Mouse (Mus musculus): Measurements from ENCODE around the gene Pank1.

The Pank1 gene

GRCm38 (mm10) chr19:34878603-34879541, at the start of gene Pank1:
TSS of gene Pank1 (minus strand) at chr19:34879455.
- DNase-seq, result peak; percentile 81

- no peak for DNase-seq
Measured at GRCm38 (mm10) chr19:34922603-34922963, 43.3 kb upstream of the Pank1 start.

DNA sequence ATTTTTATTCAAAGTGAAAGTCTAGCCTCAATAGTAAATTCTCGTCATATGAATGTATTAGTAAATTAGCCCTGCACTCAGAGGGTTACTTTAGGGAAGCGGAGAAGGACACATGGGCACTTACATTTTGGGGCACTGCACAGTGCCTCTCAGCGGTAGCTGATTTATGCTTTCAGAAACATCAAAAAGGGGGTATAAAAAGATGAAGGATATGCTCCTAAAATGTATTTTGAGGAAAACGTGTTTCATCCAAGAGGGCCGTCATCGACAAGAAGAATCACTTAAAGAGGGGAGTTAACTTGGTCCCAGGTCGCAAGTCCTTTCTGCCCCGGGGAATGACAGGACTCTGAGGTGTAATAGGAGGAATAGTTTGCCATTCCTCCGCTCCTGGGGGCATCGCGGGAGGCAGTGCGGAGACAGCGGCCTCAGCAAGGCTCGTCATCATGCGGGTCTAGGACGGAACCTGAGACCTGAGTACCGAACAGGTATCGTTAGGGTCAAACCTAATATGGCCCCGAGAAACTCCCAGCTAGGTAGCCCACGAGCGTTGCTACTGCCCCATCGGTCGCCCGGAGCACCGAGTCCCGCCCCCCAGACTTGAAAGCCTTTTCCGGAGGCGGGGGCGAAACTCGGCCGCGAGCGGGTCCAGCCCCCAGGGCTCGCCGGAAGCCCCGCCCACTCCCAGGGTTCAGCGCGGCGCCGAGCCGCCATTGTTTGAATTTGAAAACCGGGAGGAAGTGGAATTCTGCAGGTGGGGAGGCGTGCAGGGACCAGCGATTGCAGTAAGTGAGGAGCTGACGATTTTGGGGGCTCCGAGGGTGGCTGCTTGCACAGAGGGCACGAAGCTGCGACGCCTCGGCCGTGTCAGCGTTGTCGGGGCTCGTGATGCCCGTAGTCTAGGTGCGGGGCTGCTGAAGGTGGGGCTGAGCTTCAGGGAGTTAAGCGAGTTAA, 42.7 kb upstream of the Pank1 start, which contains the start of gene Kif20b:
Gene Kif20b (plus strand): TSS at position 710 of the 951 bp plus-strand sequence.
- peak; percentile 95 for DNase-seq

DNA sequence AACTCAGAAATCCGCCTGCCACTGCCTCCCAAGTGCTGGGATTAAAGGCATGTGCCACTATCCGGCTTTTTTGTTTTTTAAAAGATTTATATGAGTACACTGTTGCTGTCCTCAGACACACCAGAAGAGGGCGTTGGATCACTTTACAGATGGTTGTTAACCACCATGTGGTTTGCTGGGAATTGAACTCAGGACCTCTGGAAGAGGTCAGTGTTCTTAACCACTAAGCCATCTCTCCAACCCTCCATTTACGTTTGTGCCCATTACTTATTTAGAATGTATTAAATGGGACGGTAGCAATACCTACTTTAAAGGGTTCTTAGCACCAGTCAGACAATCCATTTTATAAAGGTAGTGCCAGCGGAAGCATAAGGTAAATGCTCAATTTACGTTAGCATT, 42.0 kb upstream of the Pank1 start:
- DNase-seq, result no peak

GRCm38 (mm10) chr19:34920531-34920930, 41.3 kb upstream of the Pank1 start:
- DNase-seq, result no peak

DNA sequence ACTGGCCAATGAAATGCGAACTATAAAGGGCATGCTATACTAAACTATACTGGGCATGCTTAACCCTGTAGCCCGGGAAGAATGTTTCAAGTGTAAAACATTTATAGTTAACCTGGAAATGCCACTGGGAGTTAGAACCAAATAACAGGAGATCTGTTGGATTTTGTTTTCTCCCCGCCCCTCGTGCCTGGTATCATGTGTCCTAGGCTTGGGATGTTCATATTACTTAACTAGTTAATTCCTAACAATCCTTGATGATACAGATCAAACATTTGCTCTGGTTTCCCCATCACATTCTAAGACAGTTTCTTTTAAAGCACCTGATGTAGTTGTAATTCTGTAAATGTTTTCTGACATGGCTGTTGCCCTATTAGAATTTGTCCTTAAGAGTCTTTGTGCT, 40.8 kb upstream of the Pank1 start:
- no peak for DNase-seq

GRCm38 (mm10) chr19:34912366-34912765, 33.1 kb upstream of the Pank1 start:
- DNase-seq, result no peak

- no peak for DNase-seq
Measured at GRCm38 (mm10) chr19:34906772-34907171, 27.5 kb upstream of the Pank1 start.

- no peak for DNase-seq
Measured at GRCm38 (mm10) chr19:34905424-34905823, 26.2 kb upstream of the Pank1 start.

DNA sequence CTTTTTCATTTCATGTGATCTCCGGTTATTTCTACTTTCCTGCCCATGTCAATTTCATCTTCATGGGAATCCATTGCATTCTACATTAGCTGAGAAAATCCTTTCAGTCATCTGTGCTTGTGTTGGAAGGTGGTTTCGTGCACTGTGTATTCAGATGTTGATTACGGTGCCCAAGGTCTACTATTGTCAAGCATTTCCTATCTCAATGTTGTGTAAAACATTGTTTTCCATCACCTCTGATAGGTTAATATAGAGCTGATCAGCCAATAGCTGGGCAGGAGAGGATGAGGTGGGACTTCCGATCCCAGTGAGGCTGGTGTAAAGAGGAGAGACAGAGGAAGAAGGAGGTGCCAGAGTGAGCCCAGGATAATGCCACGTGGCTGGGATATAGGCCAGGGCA, 24.8 kb upstream of the Pank1 start:
- DNase-seq, result no peak

GRCm38 (mm10) chr19:34901735-34902134, 22.5 kb upstream of the Pank1 start:
- DNase-seq, result no peak

DNA sequence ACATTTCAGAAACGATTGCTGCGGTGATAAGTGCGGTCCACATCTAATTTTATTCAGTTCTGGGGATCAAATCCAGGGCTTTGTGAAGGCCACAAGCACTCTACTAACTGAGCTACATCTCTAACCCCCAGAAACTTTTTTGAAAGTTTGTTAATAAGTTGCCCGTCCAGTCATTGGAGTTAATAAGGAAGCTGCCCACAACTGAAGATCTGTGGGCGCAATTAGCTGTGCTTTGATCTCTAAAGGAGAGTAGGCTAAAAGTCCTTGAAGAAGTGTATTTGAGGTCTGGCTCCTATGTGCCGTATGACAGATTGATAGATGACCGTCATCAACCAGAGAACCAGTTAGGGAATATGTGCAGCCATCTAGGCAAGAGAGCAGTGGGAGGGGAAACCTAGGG, 22.0 kb upstream of the Pank1 start:
- DNase-seq, result no peak

- no peak for DNase-seq
Measured at GRCm38 (mm10) chr19:34898941-34899340, 19.7 kb upstream of the Pank1 start.

DNA sequence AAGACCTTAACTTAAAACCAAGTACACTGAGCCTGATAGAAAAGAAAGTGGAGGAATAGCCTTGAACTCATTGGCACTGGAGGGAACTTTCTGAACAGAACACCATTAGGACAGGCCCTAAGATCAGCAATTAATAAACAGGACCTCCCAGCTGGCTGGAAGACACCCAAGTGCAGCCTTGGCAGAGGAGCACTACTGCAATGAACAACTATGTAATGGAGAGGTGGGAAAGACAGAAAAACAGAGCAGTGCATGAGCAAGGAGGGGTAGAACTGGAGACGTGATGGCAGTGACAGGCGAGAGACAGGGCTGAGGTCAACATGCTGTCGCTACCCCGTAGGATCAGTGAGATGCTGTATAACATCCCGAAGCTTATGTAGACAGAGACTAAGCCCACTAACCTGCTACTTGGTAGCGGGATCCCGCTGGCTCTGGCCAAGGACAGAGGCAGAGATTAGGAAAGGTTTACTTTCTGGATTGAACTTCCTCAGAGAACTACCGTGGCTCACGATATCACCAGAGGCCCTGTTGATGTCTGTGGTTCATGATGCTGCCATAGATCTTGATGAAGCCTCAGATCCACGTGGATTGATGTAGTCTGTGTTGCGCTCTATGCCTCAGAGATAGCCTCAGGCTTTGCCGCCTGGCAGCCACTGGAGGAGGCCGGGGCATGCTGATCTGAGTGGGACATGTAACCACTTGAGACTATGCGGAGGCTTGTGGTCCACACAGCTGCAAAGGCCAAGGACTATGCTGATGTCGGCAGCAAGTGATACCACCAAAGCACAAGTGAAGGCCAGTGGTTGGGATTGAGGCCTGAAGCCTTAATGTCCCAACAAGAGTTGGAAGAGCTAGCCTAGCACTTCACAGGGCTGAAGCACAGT, 18.1 kb upstream of the Pank1 start:
- no peak for DNase-seq

GRCm38 (mm10) chr19:34895082-34895481, 15.8 kb upstream of the Pank1 start:
- DNase-seq, result no peak

DNA sequence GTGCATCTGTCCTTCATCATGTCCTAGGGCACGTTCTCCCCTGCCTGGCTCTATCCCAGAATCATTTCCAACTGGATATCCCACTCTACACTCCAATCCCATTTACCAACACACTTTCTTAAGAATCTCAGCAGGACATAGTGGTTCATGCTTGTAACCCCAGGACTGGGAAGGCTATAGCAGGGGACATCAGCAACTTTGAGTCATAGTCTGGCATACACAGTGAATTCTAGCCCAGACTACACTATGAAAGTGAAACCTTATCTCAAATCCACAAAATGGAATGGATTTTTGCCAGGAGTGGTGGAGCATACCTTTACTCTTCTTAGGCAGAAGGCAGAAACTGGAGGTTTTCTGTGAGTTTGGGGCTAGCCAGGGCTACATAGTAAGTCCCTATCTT, 12.3 kb upstream of the Pank1 start:
- DNase-seq, result no peak

- DNase-seq, result no peak
Measured at GRCm38 (mm10) chr19:34890981-34891380, 11.7 kb upstream of the Pank1 start.

- no peak for DNase-seq
Measured at GRCm38 (mm10) chr19:34886324-34886723, 7.1 kb upstream of the Pank1 start.

DNA sequence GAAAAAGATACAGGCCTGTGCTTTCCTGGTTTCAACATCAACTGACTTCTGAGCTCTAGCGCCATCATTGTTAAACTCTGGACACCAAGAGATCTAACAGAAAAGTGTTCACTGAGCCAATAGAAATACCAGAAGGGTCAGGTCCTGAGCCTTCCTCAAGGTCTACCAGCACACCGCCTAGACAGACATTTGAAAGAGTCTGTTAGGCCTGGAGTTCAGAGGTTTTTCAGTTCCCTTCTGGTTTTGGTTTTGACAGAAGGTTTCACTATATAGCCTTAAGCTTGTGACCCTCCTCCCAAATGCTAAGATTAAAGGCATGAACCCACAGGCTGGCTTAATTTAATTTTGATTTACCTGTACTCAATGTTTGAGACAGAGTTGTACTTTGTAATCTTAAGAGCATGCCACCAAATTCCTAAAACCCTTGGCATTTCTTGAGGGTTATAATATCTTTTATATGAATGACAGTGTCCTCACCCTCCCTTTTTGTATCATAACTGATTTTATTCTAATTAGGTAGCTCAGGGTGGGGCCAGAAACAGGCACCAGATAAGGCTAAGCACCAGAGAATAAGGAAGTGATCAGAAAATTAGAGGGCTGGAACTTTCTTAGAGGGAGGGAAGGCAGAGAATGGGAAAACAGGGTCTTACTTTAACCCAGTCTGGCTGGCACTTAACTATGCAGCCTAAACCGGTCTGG, 4.4 kb upstream of the Pank1 start:
- DNase-seq, result no peak

DNA sequence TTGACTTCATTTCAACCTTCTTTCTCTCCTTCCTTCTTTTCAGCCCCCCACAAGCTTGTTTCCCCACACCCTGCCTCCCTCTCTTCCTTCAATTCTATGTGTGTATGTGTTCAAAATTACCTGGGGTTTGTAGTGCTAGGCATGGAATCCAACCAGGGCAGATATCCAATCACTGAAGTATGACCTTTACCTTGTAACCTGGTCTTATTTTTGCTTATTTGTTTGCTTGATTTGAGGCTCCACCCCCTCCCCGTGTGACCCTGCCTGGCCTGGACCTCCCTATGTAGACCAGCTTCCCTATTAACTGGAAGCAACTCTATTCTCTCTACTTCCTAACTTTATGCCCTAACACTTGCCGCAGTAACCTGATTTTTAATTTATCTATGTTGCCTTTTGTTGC, 3.2 kb upstream of the Pank1 start:
- DNase-seq, result no peak

DNA sequence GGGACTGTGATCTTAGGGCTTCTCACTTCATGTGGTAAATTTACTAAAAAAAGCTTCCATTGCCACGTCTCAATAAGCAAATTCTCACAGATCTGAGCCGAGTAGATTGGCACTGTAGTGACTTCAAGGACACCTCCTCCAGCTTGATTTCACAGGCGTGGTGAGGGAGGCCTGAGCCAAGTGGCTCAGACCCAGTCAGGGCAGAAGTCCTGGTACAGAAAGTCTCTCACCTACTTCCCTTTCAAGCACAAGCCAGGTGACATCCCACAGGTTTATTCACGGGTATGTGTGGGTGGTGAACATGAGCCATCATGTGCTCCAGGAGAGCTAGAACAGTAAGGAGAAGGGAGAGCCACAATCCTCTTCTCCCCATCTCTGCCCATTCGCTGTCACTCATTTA, 1.9 kb upstream of the Pank1 start:
- no peak for DNase-seq

DNA sequence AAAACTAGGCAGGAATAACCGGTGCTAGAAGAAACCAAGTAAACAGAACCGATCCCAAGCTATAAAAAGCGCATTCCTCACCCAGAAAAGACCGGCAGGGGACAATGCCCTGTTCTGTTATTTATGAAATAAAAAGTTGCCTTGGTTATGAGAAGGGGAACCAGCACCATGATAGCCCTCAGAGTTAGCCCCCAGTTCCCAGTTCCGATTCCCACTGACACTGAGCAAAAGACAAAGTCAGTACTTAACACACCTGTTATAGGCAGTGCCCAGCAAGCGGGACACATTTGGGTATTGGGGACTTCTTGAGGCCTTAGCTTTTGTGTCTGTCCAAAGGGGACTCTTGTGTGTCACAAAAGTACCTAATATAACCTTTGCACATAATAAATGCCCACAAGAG, 369 bp upstream of the Pank1 start:
- no peak for DNase-seq
